Mouse (Mus musculus) right cerebral cortex, postnatal 36 days (tissue): ENCODE results near the gene Gtf2h1.
"Not testable (repeated sequence)": the region's sequence is repeated elsewhere in the genome, so short reads cannot be mapped to it uniquely, and the experiment has no call there.

Experiments
- DNase-seq, 2 experiments: peaks; one replicate each; pipeline ENCODE4 v3.0.0; 2022; ENCODE audit warnings: low spot score in 2 of 2, mixed read lengths in 1 of 2

Gtf2h1 gene

DNA sequence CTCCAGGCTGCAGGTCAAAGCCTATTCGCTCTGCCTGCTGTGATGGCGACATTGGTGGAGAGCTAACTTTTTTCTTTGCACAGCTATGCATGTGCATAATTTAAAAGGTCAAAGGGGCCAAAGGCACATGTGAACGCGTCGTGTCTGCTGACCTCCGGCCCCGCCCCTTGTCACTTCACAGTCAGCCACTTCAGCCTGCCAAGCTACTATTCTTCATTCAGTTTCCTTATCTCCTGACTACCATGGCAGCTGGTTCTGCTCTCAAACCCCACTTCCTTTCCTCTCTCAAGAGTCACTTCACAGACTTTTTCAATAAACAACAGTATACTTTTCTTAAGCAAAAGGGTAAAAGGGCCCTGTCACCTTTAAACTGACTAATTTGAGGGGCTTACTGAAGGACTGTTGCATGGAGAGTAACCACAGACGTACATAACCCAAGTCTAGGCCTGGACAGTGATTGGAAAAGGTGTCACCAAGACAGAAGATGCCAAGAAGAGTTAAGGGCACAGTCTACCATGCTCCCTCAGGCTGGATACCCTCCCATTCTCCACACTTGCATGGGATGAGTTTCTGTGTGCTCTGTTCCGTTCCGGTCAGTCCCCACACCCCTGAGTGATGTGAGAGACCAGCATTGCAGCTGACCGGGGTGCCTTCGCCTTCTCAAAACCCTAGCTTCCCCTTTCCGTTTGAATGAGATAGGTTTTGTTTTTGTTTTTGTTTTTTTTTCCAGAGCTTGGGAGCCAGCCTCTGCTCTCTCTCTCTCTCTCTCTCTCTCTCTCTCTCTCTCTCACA is 35.1 kb downstream of the Gtf2h1 start:
- no peak for DNase-seq

- no peak for DNase-seq
Measured at GRCm38 (mm10) chr7:46831693-46832092, 35.8 kb downstream of the Gtf2h1 start.

GRCm38 (mm10) chr7:46832112-46832810 is 36.4 kb downstream of the Gtf2h1 start:
- not testable (repeated sequence) for DNase-seq

- no peak for DNase-seq
Measured at GRCm38 (mm10) chr7:46833266-46833665, 37.4 kb downstream of the Gtf2h1 start.

DNA sequence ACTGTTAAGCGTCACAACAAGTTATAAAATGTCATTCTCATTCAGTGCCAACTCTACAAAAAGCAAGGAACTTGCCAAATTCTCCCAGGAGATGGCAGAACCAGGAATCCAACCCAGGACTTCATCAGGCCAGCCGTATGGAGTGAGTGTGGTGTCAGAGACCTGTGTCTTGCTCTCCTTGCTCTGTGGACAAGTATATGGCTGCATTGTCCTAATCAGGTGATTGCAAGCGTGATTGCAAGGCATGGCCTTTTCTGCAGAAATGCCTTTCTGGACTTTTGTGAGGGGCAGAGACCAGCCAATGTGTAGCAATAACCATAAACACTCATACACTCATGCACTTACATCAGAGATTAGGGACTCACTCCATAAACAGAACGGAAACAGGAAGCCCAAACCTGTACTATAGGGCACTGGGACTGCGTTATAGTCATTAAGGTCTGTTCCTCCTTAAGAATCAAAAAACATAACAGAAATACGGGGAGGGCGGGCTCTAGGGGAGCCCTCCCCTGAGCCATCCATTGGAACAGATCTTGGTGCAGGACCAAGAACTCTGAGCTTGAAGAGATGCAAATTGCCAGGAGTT is 37.9 kb downstream of the Gtf2h1 start:
- DNase-seq: no peak

GRCm38 (mm10) chr7:46834994-46835610 is 39.2 kb downstream of the Gtf2h1 start:
- no peak for DNase-seq

GRCm38 (mm10) chr7:46836357-46836756 is 40.5 kb downstream of the Gtf2h1 start:
- no peak for DNase-seq

DNA sequence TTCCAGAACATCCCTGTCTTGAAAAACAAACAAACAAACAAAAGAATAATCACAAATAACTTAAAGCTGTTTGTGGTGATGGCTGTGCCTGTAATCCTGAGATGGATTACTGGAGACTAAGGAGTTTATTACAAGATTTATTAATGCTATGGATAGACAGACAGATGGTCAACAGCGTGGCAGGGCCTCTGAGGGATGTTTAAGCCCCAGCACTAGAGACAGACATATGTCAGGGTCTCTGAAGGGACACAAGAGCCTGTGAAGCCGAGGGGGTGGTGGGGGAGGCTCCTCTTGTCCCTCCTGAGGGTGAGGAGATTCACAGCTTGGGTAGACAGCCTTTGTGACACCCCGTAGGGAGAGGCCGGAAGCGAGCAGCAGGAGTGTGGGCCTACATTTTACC is 41.2 kb downstream of the Gtf2h1 start:
- DNase-seq: no peak

- peak in 1 of 2 experiments; percentile 36 for DNase-seq
Measured at GRCm38 (mm10) chr7:46838104-46838671, 42.3 kb downstream of the Gtf2h1 start.

DNA sequence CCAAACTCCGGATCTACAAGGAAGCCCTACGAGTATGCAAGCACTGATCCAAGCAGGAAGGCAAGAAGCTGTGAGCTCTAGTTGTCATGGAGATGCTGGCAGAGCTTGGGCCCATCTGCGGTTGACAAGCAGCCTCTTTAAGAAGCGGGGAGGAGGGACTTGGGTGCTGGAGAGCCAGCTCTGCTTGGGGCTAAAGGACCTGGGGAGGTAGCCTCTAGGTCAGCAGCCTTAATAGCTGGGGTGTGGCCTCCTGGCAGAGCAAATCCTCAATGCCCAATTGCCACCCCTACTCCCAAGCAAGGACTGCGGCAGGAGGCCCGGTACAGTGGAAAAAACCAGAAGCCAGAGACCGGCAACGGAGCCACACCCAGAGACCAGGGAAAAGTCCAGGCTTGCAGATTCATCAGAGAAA is 43.0 kb downstream of the Gtf2h1 start:
- DNase-seq: peak; percentile 80 to 90

- no peak for DNase-seq
Measured at GRCm38 (mm10) chr7:46839446-46839845, 43.5 kb downstream of the Gtf2h1 start.

GRCm38 (mm10) chr7:46839861-46840260 is 44.0 kb downstream of the Gtf2h1 start:
- no peak for DNase-seq

DNA sequence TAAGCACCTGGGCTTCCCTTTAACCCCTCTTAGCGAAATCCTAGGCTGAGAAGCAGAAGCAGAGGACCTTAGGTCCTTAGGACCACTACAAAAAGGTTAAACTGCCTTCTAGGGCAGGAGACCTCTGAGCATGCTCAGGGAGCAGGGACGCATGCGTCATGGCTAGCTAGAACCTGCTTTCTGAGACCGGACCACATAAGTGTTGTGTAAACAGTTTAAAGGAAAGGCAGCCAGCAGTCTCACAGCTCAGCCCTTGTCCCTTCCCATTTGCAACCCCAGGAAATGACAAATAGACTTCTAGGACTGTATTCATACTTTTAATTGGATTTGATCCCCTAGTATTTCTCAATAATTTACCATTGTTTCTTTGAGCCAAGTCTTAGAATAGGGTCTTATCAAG is 44.4 kb downstream of the Gtf2h1 start:
- DNase-seq: no peak

DNA sequence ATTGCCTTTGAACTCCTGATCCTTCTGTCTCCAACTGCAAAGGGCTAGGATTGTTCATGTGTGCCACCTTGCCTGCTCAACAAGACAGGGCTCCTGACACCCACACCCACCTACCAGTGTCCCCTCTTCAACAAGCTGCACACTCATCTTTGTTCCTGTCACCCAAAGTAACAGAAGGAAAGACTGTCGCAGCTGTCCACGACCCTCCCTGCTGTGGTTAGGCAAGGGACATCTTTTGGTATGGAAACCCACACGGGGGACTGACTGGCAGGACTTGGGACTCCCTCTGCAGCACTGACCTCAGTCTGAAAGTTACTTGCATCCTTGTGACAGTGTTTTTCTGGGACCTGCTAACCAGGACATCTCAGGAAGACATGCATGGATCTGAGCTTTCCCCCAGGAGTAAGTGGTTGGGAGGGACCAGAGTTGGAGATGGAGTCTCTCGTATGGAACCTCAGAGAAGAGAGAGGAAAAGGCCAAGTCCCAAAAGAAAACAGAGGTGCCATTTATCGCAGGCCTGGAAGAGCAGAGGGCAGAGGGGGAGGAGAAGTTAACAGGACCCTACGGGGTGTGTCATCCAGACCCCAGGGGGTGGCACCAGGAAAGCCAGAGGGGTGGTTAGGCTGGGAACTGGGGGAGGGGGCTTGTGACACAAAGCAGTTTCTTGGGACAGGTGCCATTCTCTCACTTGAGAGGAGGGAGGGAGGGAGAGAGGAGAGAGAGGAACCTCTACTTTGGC is 45.1 kb downstream of the Gtf2h1 start, which contains the start of gene Ldha:
Ldha (plus strand) TSS at position 689 of the 739 bp plus-strand sequence.
- no peak for DNase-seq

- DNase-seq: no peak
Measured at GRCm38 (mm10) chr7:46842278-46842677, 46.4 kb downstream of the Gtf2h1 start.

GRCm38 (mm10) chr7:46843576-46843975 is 47.7 kb downstream of the Gtf2h1 start:
- no peak for DNase-seq

- peak; percentile 89 to 90 for DNase-seq
Measured at GRCm38 (mm10) chr7:46845211-46845977, 49.5 kb downstream of the Gtf2h1 start.

DNA sequence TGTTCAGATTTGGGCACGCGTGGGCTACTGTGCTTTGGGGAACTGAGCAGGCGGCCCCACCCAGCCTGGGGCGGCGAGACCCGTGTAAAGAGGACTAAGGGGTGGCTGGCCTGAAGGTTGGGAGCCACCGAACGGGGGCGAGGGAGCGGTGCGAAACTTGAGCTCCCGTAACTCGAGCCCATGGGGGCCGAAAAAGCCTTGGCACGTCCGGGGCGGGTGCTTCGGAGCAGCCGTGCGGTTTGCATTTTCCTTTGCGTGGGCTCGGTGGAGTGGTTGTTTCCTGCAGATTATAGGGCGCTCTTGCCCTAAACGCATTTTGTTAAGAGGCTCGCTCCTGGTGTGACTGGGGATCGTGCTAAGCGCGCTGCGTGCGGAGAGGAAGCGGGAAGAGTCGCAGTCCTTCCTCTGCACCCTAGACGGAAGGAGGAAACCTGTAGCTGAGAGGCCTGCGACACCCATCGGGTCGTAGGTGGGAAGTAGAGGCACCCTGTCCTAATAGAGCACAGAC is 50.1 kb downstream of the Gtf2h1 start:
- peak in 1 of 2 experiments; percentile 33 for DNase-seq

DNA sequence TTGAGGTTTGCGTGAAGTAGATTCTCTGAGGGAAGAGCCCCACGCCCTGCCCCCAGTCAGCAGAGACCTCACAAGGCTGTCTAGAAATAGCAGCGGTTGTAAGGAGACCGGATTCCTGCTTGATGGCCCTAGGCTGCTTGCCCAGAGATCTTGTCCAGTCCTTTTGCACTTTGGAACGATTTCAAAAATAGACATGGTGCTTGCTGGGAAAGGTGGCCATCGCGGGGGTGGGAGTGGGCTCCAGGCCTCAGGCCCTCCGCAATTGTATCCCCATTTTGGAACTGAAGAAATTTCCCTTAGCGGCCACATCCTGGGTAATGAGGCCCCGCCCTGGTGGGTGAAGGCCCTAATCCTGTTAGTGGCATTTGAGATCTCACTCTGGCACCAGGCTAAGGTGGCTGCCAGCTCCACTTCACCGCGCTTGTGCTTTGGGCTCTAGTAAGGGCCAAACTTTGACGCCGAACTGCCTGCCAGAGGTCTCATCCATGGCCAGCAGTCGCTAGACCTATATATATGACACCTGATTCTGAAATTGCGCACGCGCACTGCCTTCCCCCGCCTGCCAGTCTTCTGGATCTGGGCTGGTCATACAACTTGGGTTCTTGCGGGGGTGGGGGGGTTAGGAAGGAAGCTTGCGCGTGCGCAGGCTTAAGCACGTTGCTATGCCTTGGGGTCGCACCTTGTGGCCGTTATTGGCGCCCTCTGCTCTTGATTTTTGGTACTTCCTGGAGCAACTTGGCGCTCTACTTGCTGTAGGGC is 50.8 kb downstream of the Gtf2h1 start:
- DNase-seq: peak; percentile 54
